Comparison of ENCODE assay signal across 8 mouse cellular contexts in genomic region chr6:94282301-94283241, GRCm38 (mm10). TPM values are rescaled to one million over a fixed set of nuclear protein-coding genes. Genes with fewer than 3 reads are reported as not detected.
DNase-seq lines count a peak whose midpoint lies in the region; TF ChIP-seq lines count a peak whose summit lies in the region.

No protein-coding gene starts in this region.

- no peak for TF ChIP-seq CTCF in lung, adult 2 months (IDR thresholded peaks at IDR 0.05; ENCODE audit: insufficient read depth, low read length)

- WGBS in lung, adult 2 months: 1% methylated on average over 55 of the region's 55 CpGs

- 0 out of 2 replicates have a peak, but pooled peaks cover 2% of the 10 kb centered on the region for H3K4me1 ChIP-seq in lung, adult 2 months (ENCODE audit: control insufficient read depth, insufficient read depth, low read length)

- DNase-seq in right cerebral cortex, adult 2 months (ENCODE audit: low spot score in 2 of 2): peak; percentile 32 to 49
- DNase-seq in right cerebral cortex, adult 18-20 months: no peak
- DNase-seq in cerebellum, adult 9-10 months: peak; percentile 58
- DNase-seq in gastrocnemius, postnatal 25 days: peak; percentile 18
- DNase-seq in kidney, adult 11 months: peak; percentile 33
- peak; percentile 53 for DNase-seq in lung, adult 2 months
- peak; percentile 18 for DNase-seq in right cerebral cortex, postnatal 14 days
- no peak for DNase-seq in spleen, postnatal 36 days (ENCODE audit: low spot score in 2 of 2)

- peak overlapping the region; percentile 80 for H3K4me3 ChIP-seq in lung, adult 2 months (replicated peaks; ENCODE audit: extremely low read depth, low read depth, low read length)

- TF ChIP-seq POLR2A in lung, adult 2 months (IDR thresholded peaks at IDR 0.05; ENCODE audit: borderline replicate concordance, extremely low read depth, low read depth, low read length): no peak

RNA-seq across cellular contexts. Expression of gene Magi1, which starts 1.1 kb away (rescaled TPM):
- total RNA-seq in gastrocnemius, postnatal 25 days (2021): 1 to 10 TPM; 3.5 to 3.9 TPM
- 9.4 and 12.3 TPM in 2 replicates for polyA plus RNA-seq in lung, adult 2 months (2012; rRNA removed)

Comparison
In these comparisons a context has a peak if more than half of its experiments do, and no peak if none do; other contexts are left out.
1. DNase-seq: peak in right cerebral cortex, adult 2 months (2 of 2), cerebellum, adult 9-10 months (single experiment), gastrocnemius, postnatal 25 days (single experiment), kidney, adult 11 months (single experiment), lung, adult 2 months (single experiment) and right cerebral cortex, postnatal 14 days (single experiment); none in right cerebral cortex, adult 18-20 months (single experiment) and spleen, postnatal 36 days (0 of 2).